Mouse (Mus musculus) layer of hippocampus, adult 8-10 months (tissue): Measurements from ENCODE around the gene Chst13. TPM values are rescaled to one million over a fixed set of nuclear protein-coding genes. Genes with fewer than 3 reads are reported as not detected.

Experiments
- DNase-seq, 2 experiments: peaks; one replicate each; pipeline ENCODE4 v3.0.0; 2022; ENCODE audit warnings: low spot score in 2 of 2
- total RNA-seq, 4 experiments: library from RNA; stranded (reverse); gene quantifications; 2 replicates each; pipeline ENCODE4 v1.2.4; 2022

Gene Chst13
- not detected for total RNA-seq

- no peak for DNase-seq
Observed at GRCm38 (mm10) chr6:90324991-90325390, at the start of gene Chst13. TSS of gene Chst13 (minus strand) at chr6:90325185.

- peak in 1 of 2 experiments; percentile 30 for DNase-seq
Observed at GRCm38 (mm10) chr6:90374647-90375046, 49.7 kb upstream of the Chst13 start.

GRCm38 (mm10) chr6:90369725-90370553 is 45.0 kb upstream of the Chst13 start:
- DNase-seq, result peak in 1 of 2 experiments; percentile 38

GRCm38 (mm10) chr6:90368976-90369724 is 44.2 kb upstream of the Chst13 start, which contains the start of gene Zxdc:
TSS of gene Zxdc (plus strand) at chr6:90369492.
- peak; percentile 98 to 99 for DNase-seq

GRCm38 (mm10) chr6:90363301-90363700 is 38.3 kb upstream of the Chst13 start:
- DNase-seq, result no peak

GRCm38 (mm10) chr6:90360922-90361614 is 36.1 kb upstream of the Chst13 start:
- no peak for DNase-seq

- DNase-seq, result peak in 1 of 2 experiments; percentile 26
Observed at GRCm38 (mm10) chr6:90360024-90360781, 35.2 kb upstream of the Chst13 start.

GRCm38 (mm10) chr6:90359445-90359844 is 34.5 kb upstream of the Chst13 start:
- DNase-seq, result no peak

- DNase-seq, result no peak
Observed at GRCm38 (mm10) chr6:90358142-90358541, 33.2 kb upstream of the Chst13 start.

- DNase-seq, result no peak
Observed at GRCm38 (mm10) chr6:90350011-90350410, 25.0 kb upstream of the Chst13 start.

- DNase-seq, result no peak
Observed at GRCm38 (mm10) chr6:90348500-90348899, 23.5 kb upstream of the Chst13 start.

- DNase-seq, result no peak
Observed at GRCm38 (mm10) chr6:90347183-90347582, 22.2 kb upstream of the Chst13 start.

- no peak for DNase-seq
Observed at GRCm38 (mm10) chr6:90342343-90342742, 17.4 kb upstream of the Chst13 start.

GRCm38 (mm10) chr6:90334244-90334643 is 9.3 kb upstream of the Chst13 start:
- DNase-seq, result no peak

GRCm38 (mm10) chr6:90332561-90333425 is 7.8 kb upstream of the Chst13 start, which contains the start of gene Uroc1:
TSS of gene Uroc1 (plus strand) at chr6:90333284.
- DNase-seq, result no peak

- DNase-seq, result peak; percentile 75 to 79
Observed at GRCm38 (mm10) chr6:90329953-90330352, 5.0 kb upstream of the Chst13 start.

- peak in 1 of 2 experiments; percentile 44 for DNase-seq
Observed at GRCm38 (mm10) chr6:90327670-90328069, 2.7 kb upstream of the Chst13 start.

GRCm38 (mm10) chr6:90324463-90324862 is 522 bp downstream of the Chst13 start:
- no peak for DNase-seq

- no peak for DNase-seq
Observed at GRCm38 (mm10) chr6:90324026-90324425, 959 bp downstream of the Chst13 start.

GRCm38 (mm10) chr6:90321811-90322210 is 3.2 kb downstream of the Chst13 start:
- DNase-seq, result no peak
